Mouse (Mus musculus) liver, embryonic 13.5 days (tissue): ENCODE measurements around the gene Serpinc1. TPM values are rescaled to one million over a fixed set of nuclear protein-coding genes. Genes with fewer than 3 reads are reported as not detected.
A peak's percentile ranks its signal among the peaks of the same experiment; 100 is the strongest.

Experiments used
- ATAC-seq: fragments of 200-750 bp; cut with Nextera tagmentation; 2 replicates; pipeline ENCODE4 v1.8.0; 2017; ENCODE audit warnings: low read depth, mild to moderate bottlenecking, moderate number of reproducible peaks, moderate library complexity
- DNase-seq: peaks from one replicate; pipeline ENCODE4 v3.0.0; 2022
- H3K27ac ChIP-seq: fragments of 300-500 bp; sonication (generic); 2 replicates; pipeline ENCODE4 v1.5.1; 2015; ENCODE audit warnings: moderate library complexity, mild to moderate bottlenecking, inconsistent platforms
- H3K27me3 ChIP-seq: fragments of 300-500 bp; sonication (generic); 2 replicates; pipeline ENCODE4 v1.6.1; 2015; ENCODE audit warnings: mild to moderate bottlenecking, inconsistent platforms
- H3K36me3 ChIP-seq: fragments of 300-500 bp; sonication (generic); 2 replicates; pipeline ENCODE4 v1.6.1; 2015; ENCODE audit warnings: mild to moderate bottlenecking, inconsistent platforms
- H3K4me1 ChIP-seq: fragments of 300-500 bp; sonication (generic); replicated peaks from 2 replicates; pipeline ENCODE4 v1.6.1; 2015; ENCODE audit warnings: inconsistent platforms
- H3K4me2 ChIP-seq: fragments of 300-500 bp; sonication (generic); 2 replicates; pipeline ENCODE4 v1.6.1; 2015; ENCODE audit warnings: inconsistent platforms, mild to moderate bottlenecking, moderate library complexity
- H3K4me3 ChIP-seq: fragments of 300-500 bp; sonication (generic); replicated peaks from 2 replicates; pipeline ENCODE4 v1.5.1; 2015; ENCODE audit warnings: mild to moderate bottlenecking, inconsistent platforms
- H3K9ac ChIP-seq: fragments of 300-500 bp; sonication (generic); 2 replicates; pipeline ENCODE4 v1.6.1; 2015; ENCODE audit warnings: mild to moderate bottlenecking, inconsistent platforms
- H3K9me3 ChIP-seq: fragments of 300-500 bp; sonication (generic); replicated peaks from 2 replicates; pipeline ENCODE4 v1.6.1; 2016; ENCODE audit warnings: inconsistent platforms
- WGBS: fragments of 180-500 bp; shearing (Covaris S2); methylation state at CpG from one replicate; pipeline ENCODE4 v1.1.7; 2015; ENCODE audit not compliant: insufficient replicate concordance; 5-methylcytosine and 5-hydroxymethylcytosine counted together
- polyA plus RNA-seq: library from polyadenylated mRNA; unstranded; fragments of >200 nt; fragmentation: Nextera tagmentation; extraction: Ambion mirVana; gene quantifications from 2 replicates; pipeline ENCODE4 v1.2.1, GENCODE M21; 2015

Gene Serpinc1
- polyA plus RNA-seq, 1 experiment from 2014 or later, result 326 TPM

- no peak for DNase-seq
- Histone ChIP-seq H3K9me3 (no peaks in the 10 kb centered on the region), H3K4me2 (peak overlapping the region; percentile 89), H3K36me3 (peaks cover 50% of the 10 kb centered on the region), H3K4me3 (peak overlapping the region; percentile 87), H3K4me1 (peaks cover 43% of the 10 kb centered on the region), H3K27ac (peak overlapping the region; percentile 98), H3K9ac (peak overlapping the region; percentile 89), H3K27me3 (no peaks in the 10 kb centered on the region)
- ATAC-seq, result no peak
- WGBS, result 1% methylated on average over 5 of the region's 5 CpGs
Observed at GRCm38 (mm10) chr1:161036411-161036841, 58.0 kb downstream of the Serpinc1 start.

GRCm38 (mm10) chr1:161037026-161037425 lies 58.6 kb downstream of the Serpinc1 start:
- Histone ChIP-seq H3K36me3 (peaks cover 52% of the 10 kb centered on the region), H3K9me3 (no peaks in the 10 kb centered on the region), H3K27me3 (no peaks in the 10 kb centered on the region), H3K9ac (peak overlapping the region; percentile 89), H3K4me3 (peak overlapping the region; percentile 87), H3K27ac (peak overlapping the region; percentile 98), H3K4me2 (peak overlapping the region; percentile 89), H3K4me1 (peaks cover 41% of the 10 kb centered on the region)
- no peak for ATAC-seq
- no peak for DNase-seq
- WGBS, result 0% methylated on average over 1 of the region's 1 CpGs

- Histone ChIP-seq H3K9ac (peak overlapping the region; percentile 89), H3K27ac (peak overlapping the region; percentile 87), H3K9me3 (no peaks in the 10 kb centered on the region), H3K36me3 (peaks cover 48% of the 10 kb centered on the region), H3K4me2 (peak overlapping the region; percentile 89), H3K27me3 (no peaks in the 10 kb centered on the region), H3K4me3 (peak overlapping the region; percentile 87), H3K4me1 (peaks cover 35% of the 10 kb centered on the region)
- 6% methylated on average over 3 of the region's 3 CpGs for whole genome bisulfite sequencing
- DNase-seq (no peak), ATAC-seq (no peak)
Observed at GRCm38 (mm10) chr1:161037599-161037998, 59.2 kb downstream of the Serpinc1 start.

- peaks cover 48% of the 10 kb centered on the region for H3K36me3 ChIP-seq
- H3K4me2 ChIP-seq, result peak overlapping the region; percentile 89
- H3K27me3 ChIP-seq, result no peaks in the 10 kb centered on the region
- 17% methylated on average over 3 of the region's 3 CpGs for WGBS
- peak overlapping the region; percentile 87 for H3K27ac ChIP-seq
- ATAC-seq (no peak), DNase-seq (no peak)
- H3K4me3 ChIP-seq, result peak overlapping the region; percentile 87
- H3K9ac ChIP-seq, result peak overlapping the region; percentile 89
- no peaks in the 10 kb centered on the region for H3K9me3 ChIP-seq
- H3K4me1 ChIP-seq, result peaks cover 31% of the 10 kb centered on the region
Observed at GRCm38 (mm10) chr1:161038004-161038403, 59.6 kb downstream of the Serpinc1 start.

GRCm38 (mm10) chr1:161038968-161039721 lies 60.8 kb downstream of the Serpinc1 start:
- no peak for DNase-seq

GRCm38 (mm10) chr1:161039741-161040425 lies 61.5 kb downstream of the Serpinc1 start:
- ATAC-seq, result peak; percentile 65
- Histone ChIP-seq H3K27me3 (no peaks in the 10 kb centered on the region), H3K27ac (peak overlapping the region; percentile 87), H3K4me3 (no peak overlapping the region), H3K9ac (no peak overlapping the region; the same call in 1 of the 2 replicates), H3K9me3 (no peaks in the 10 kb centered on the region), H3K36me3 (peaks cover 55% of the 10 kb centered on the region), H3K4me2 (no peak overlapping the region), H3K4me1 (peaks cover 17% of the 10 kb centered on the region)
- 5% methylated on average over 3 of the region's 3 CpGs for WGBS
- DNase-seq, result peak; percentile 33

More at GRCm38 (mm10) chr1:161038968-161039721, 60.8 kb downstream of the Serpinc1 start:
- no peak overlapping the region for H3K4me3 ChIP-seq
- H3K4me1 ChIP-seq, result peaks cover 20% of the 10 kb centered on the region
- ATAC-seq, result peak; percentile 41
- H3K4me2 ChIP-seq, result peak overlapping the region; percentile 7; the same call in 1 of the 2 replicates
- 10% methylated on average over 3 of the region's 3 CpGs for WGBS
- peaks cover 48% of the 10 kb centered on the region for H3K36me3 ChIP-seq
- no peak overlapping the region; the same call in 1 of the 2 replicates for H3K9ac ChIP-seq
- H3K27me3 ChIP-seq, result no peaks in the 10 kb centered on the region
- peak overlapping the region; percentile 87 for H3K27ac ChIP-seq
- no peaks in the 10 kb centered on the region for H3K9me3 ChIP-seq

GRCm38 (mm10) chr1:161040426-161040770 lies 62.0 kb downstream of the Serpinc1 start:
- Histone ChIP-seq H3K4me2 (no peak overlapping the region), H3K9me3 (no peaks in the 10 kb centered on the region), H3K36me3 (peaks cover 60% of the 10 kb centered on the region), H3K4me3 (no peak overlapping the region), H3K9ac (peak overlapping the region; percentile 13; the same call in 1 of the 2 replicates), H3K27ac (peak overlapping the region; percentile 87), H3K27me3 (no peaks in the 10 kb centered on the region), H3K4me1 (peaks cover 17% of the 10 kb centered on the region)
- 64% methylated on average over 1 of the region's 1 CpGs for WGBS
- ATAC-seq, result no peak
- DNase-seq, result no peak

GRCm38 (mm10) chr1:161040855-161041254 lies 62.5 kb downstream of the Serpinc1 start:
- Histone ChIP-seq H3K4me2 (no peak overlapping the region), H3K9ac (no peak overlapping the region), H3K27me3 (no peaks in the 10 kb centered on the region), H3K9me3 (no peaks in the 10 kb centered on the region), H3K4me1 (peaks cover 17% of the 10 kb centered on the region), H3K4me3 (no peak overlapping the region), H3K27ac (peak overlapping the region; percentile 87), H3K36me3 (peaks cover 60% of the 10 kb centered on the region)
- ATAC-seq (no peak), DNase-seq (no peak)

- ATAC-seq (no peak), DNase-seq (no peak)
- Histone ChIP-seq H3K9ac (no peak overlapping the region), H3K4me3 (no peak overlapping the region), H3K36me3 (peaks cover 60% of the 10 kb centered on the region), H3K27ac (no peak overlapping the region; the same call in 1 of the 2 replicates), H3K27me3 (no peaks in the 10 kb centered on the region), H3K4me2 (no peak overlapping the region), H3K9me3 (no peaks in the 10 kb centered on the region), H3K4me1 (peaks cover 15% of the 10 kb centered on the region)
- WGBS, result 80% methylated on average over 7 of the region's 7 CpGs
Observed at GRCm38 (mm10) chr1:161041261-161042020, 63.1 kb downstream of the Serpinc1 start.

- H3K4me3 ChIP-seq, result no peak overlapping the region
- no peak overlapping the region for H3K9ac ChIP-seq
- H3K9me3 ChIP-seq, result no peaks in the 10 kb centered on the region
- DNase-seq (no peak), ATAC-seq (no peak)
- H3K27me3 ChIP-seq, result no peaks in the 10 kb centered on the region
- H3K4me2 ChIP-seq, result no peak overlapping the region
- peaks cover 63% of the 10 kb centered on the region for H3K36me3 ChIP-seq
- no peak overlapping the region for H3K27ac ChIP-seq
- 68% methylated on average over 3 of the region's 3 CpGs for WGBS
- no peaks in the 10 kb centered on the region for H3K4me1 ChIP-seq
Observed at GRCm38 (mm10) chr1:161046972-161047371, 68.6 kb downstream of the Serpinc1 start.
